Mouse (Mus musculus): ENCODE measurements around the gene Paqr3. TPM values are rescaled to one million over a fixed set of nuclear protein-coding genes. Genes with fewer than 3 reads are reported as not detected.
A peak's percentile ranks its signal among the peaks of the same experiment; 100 is the strongest.

Gene Paqr3
- polyA plus RNA-seq, 1 experiment from 2014 or later = 16.8 TPM

GRCm38 (mm10) chr5:97054166-97054565, 57.2 kb downstream of the Paqr3 start:
- no peaks in the 10 kb centered on the region for H3K27me3 ChIP-seq (replicated peaks; ENCODE audit: control insufficient read depth, insufficient read depth, low read length)
- no peak overlapping the region for H3K27ac ChIP-seq (ENCODE audit: low read depth, low read length)
- no peaks in the 10 kb centered on the region for H3K9me3 ChIP-seq (ENCODE audit: control insufficient read depth, low read length)
- no peak for ATAC-seq
- no peak overlapping the region for H3K4me3 ChIP-seq (ENCODE audit: low read length)
- no peak overlapping the region for H3K4me2 ChIP-seq (ENCODE audit: low read length)
- no peaks in the 10 kb centered on the region for H3K4me1 ChIP-seq (ENCODE audit: control insufficient read depth, insufficient read depth, low read depth, low read length)
- 92% methylated on average over 5 of the region's 5 CpGs for WGBS
- no peak overlapping the region for H3K9ac ChIP-seq (ENCODE audit: low read depth, low read length)
- peaks cover 5% of the 10 kb centered on the region; the same call in 1 of the 2 replicates for H3K36me3 ChIP-seq (ENCODE audit: control insufficient read depth, insufficient read depth, low read length)

DNA sequence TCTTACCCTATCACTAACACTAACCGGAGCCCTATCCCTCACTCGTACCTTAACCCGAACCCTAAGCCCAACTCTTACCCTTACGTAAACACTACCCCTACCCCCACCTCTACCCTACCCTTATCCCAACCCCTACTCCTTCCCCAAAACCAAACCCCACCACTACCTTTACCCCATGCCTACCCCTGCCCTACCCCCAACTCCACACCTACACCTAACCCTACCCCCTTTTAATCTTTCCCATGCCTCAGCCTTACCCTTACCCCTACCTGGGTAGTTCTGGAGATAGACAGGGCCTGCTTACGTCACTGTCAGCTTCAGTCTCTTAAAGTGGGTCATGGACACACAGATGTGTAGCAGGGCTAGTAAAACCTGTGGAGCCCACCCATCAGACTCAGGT, 62.5 kb downstream of the Paqr3 start:
- Histone ChIP-seq H3K9me3 (ENCODE audit: control insufficient read depth, low read length) (no peaks in the 10 kb centered on the region), H3K4me1 (ENCODE audit: control insufficient read depth, insufficient read depth, low read depth, low read length) (no peaks in the 10 kb centered on the region), H3K27me3 (replicated peaks; ENCODE audit: control insufficient read depth, insufficient read depth, low read length) (no peaks in the 10 kb centered on the region), H3K4me3 (ENCODE audit: low read length) (no peak overlapping the region), H3K4me2 (ENCODE audit: low read length) (no peak overlapping the region), H3K36me3 (ENCODE audit: control insufficient read depth, insufficient read depth, low read length) (0 out of 2 replicates have a peak, but pooled peaks cover 2% of the 10 kb centered on the region), H3K9ac (ENCODE audit: low read depth, low read length) (no peak overlapping the region), H3K27ac (ENCODE audit: low read depth, low read length) (no peak overlapping the region)
- 98% methylated on average over 5 of the region's 5 CpGs for WGBS
- ATAC-seq = 0 out of 2 replicates have a peak, but pooled peaks have one; percentile 20

- no peaks in the 10 kb centered on the region for H3K36me3 ChIP-seq (ENCODE audit: control insufficient read depth, insufficient read depth, low read length)
- no peak overlapping the region for H3K4me3 ChIP-seq (ENCODE audit: low read length)
- no peak overlapping the region for H3K9ac ChIP-seq (ENCODE audit: low read depth, low read length)
- no peaks in the 10 kb centered on the region for H3K4me1 ChIP-seq (ENCODE audit: control insufficient read depth, insufficient read depth, low read depth, low read length)
- WGBS = 91% methylated on average over 10 of the region's 10 CpGs
- no peaks in the 10 kb centered on the region for H3K9me3 ChIP-seq (ENCODE audit: control insufficient read depth, low read length)
- no peak for ATAC-seq
- no peak overlapping the region for H3K27ac ChIP-seq (ENCODE audit: low read depth, low read length)
- H3K27me3 ChIP-seq (replicated peaks; ENCODE audit: control insufficient read depth, insufficient read depth, low read length) = no peaks in the 10 kb centered on the region
- no peak overlapping the region for H3K4me2 ChIP-seq (ENCODE audit: low read length)
Observed at GRCm38 (mm10) chr5:97046680-97047079, 64.7 kb downstream of the Paqr3 start.

- Histone ChIP-seq H3K27me3 (replicated peaks; ENCODE audit: control insufficient read depth, insufficient read depth, low read length) (no peaks in the 10 kb centered on the region), H3K4me3 (ENCODE audit: low read length) (no peak overlapping the region), H3K36me3 (ENCODE audit: control insufficient read depth, insufficient read depth, low read length) (no peaks in the 10 kb centered on the region), H3K4me1 (ENCODE audit: control insufficient read depth, insufficient read depth, low read depth, low read length) (no peaks in the 10 kb centered on the region), H3K9ac (ENCODE audit: low read depth, low read length) (no peak overlapping the region), H3K27ac (ENCODE audit: low read depth, low read length) (no peak overlapping the region), H3K9me3 (ENCODE audit: control insufficient read depth, low read length) (no peaks in the 10 kb centered on the region), H3K4me2 (ENCODE audit: low read length) (no peak overlapping the region)
- ATAC-seq = no peak
- WGBS = 93% methylated on average over 7 of the region's 7 CpGs
Observed at GRCm38 (mm10) chr5:97045260-97045659, 66.1 kb downstream of the Paqr3 start.

Other genes starting within 250 kb of the Paqr3 start
- gene Bmp2k, start 113.9 kb downstream of the Paqr3 start, polyA plus RNA-seq (2015; fragmentation: Nextera tagmentation; extraction: Ambion mirVana) = 7.8 and 8.9 TPM in 2 replicates